Mouse (Mus musculus): ENCODE results near the gene Ptpn11. TPM values are rescaled to one million over a fixed set of nuclear protein-coding genes. Genes with fewer than 3 reads are reported as not detected.

Gene Ptpn11
- total RNA-seq, 2 experiments from 2014 or later = 93.7 to 99.3 TPM

DNA sequence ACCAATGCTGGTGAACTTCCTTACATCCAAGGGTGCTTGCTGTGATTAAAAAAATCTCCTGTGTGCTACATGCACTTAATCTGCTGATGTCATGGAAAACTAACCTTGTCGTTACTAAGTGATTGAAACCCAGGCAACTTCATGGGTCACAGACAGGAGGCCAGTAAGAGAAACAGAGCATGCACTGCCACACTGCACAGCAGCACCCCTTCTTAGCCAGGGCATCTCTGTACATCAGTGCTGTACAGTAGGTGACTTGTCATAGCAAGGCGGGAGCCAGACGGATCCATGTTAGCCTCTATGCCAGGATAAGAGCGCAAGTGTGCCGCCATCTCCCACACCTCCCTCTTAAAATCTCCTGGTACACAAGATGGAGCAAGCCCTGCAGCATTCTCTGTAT, 45.6 kb downstream of the Ptpn11 start:
- DNase-seq (ENCODE audit: low spot score in 2 of 2) = no peak
- intact Hi-C loops (cut with DNase I) = loop anchor here (10.0 kb wide), 1 partner anchor 191 kb away; no protein-coding TSS in a partner anchor

DNA sequence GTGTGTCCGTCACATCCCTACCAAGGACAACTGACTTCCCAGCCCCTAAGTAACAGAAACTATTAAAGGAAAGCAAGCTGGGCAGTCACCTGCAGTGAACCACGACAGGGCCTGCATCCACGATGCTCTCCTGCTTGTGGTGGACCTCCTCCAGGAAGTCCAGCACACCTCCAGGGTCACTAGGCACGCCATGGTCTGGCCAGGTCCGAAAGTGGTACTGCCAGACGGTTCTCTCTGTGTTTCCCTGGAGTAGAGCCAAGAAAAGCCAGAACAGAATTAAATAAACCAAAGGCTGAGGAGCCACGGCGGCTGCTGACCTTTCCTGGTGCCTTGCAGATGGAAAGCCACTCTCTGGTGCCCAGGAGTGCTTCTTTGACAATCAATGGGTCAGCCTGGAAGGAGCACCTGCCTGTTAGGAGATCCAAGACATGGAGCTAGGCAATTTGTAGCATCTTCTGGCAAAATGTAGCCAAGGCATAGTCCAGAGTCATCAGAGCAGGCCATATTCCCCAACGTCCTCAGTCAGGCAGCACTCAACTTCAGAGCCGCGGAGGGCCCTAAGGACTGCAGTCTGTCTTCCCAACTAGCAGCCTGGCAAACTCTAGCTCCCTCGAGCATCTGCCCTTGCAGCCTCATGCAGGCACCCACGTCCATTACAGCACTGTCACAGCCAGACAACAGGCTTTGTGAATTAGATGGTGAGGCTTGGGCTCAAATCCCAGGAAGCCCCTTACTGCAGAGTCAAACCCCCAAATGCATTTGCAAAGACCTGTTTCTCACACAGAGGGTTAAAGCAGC, 46.6 kb downstream of the Ptpn11 start:
- no peak for DNase-seq (ENCODE audit: low spot score in 2 of 2)
- intact Hi-C loops (cut with DNase I) = loop anchor here (10.0 kb wide), 1 partner anchor 190 kb away; no protein-coding TSS in a partner anchor

- intact Hi-C loops (cut with DNase I) = loop anchor here (10.0 kb wide), 1 partner anchor 188 kb away; no protein-coding TSS in a partner anchor
- no peak for DNase-seq (ENCODE audit: low spot score in 2 of 2)
These were observed 48.6 kb downstream of the Ptpn11 start for GRCm38 (mm10) chr5:121142431-121143119.

- DNase-seq (ENCODE audit: low spot score in 2 of 2) = no peak
- intact Hi-C loops (cut with DNase I) = loop anchor here (10.0 kb wide), 1 partner anchor 185 kb away; no protein-coding TSS in a partner anchor
These were observed 50.9 kb downstream of the Ptpn11 start for GRCm38 (mm10) chr5:121140276-121140675.

- DNase-seq (ENCODE audit: low spot score in 2 of 2) = no peak
- intact Hi-C loops (cut with DNase I) = no loop called here
These were observed 54.1 kb downstream of the Ptpn11 start for GRCm38 (mm10) chr5:121137125-121137524.

GRCm38 (mm10) chr5:121131801-121132200, 59.4 kb downstream of the Ptpn11 start:
- intact Hi-C loops (cut with DNase I) = no loop called here
- no peak for DNase-seq (ENCODE audit: low spot score in 2 of 2)

DNA sequence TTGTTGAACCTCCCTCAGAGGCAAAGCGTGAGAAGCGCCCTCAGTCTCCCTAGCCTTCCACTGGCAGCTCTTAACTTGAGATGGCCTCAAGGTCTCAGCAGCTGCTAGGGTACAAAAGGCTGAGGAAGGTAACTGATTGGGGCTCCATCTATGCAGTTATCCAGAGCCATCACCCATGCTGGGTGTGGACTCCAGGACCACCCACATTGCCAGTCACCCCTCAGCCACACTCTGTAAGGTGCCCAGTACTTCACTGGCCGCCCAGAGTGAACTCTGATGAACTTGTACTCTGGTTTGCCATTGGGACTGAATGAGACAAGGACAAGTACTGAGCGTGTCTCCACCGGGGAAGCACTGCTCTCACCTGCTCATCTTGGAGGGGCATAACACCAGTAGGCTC, 61.9 kb downstream of the Ptpn11 start:
- DNase-seq (ENCODE audit: low spot score in 2 of 2) = no peak
- intact Hi-C loops (cut with DNase I) = no loop called here

DNA sequence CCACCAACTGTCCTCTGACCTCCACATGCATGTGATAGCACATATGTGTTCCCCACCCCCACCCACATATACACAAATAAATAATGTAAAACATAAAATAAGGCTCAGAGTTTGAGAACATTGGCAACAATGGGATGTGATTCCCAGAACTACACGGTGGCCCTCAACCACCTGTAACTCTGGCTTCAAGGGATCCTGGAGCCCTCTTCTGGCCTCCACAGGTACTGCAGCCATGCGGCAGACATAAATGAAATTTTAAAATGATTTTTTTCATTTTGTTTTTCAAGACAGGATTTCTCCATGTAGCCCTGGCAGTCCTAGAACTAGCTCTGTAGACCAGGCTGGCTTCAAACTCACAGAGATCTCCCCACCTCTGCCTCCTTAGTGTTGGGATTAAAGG, 65.1 kb downstream of the Ptpn11 start:
- intact Hi-C loops (cut with DNase I) = no loop called here
- DNase-seq (ENCODE audit: low spot score in 2 of 2) = no peak

GRCm38 (mm10) chr5:121125563-121125962, 65.6 kb downstream of the Ptpn11 start:
- no peak for DNase-seq (ENCODE audit: low spot score in 2 of 2)
- intact Hi-C loops (cut with DNase I) = no loop called here

DNA sequence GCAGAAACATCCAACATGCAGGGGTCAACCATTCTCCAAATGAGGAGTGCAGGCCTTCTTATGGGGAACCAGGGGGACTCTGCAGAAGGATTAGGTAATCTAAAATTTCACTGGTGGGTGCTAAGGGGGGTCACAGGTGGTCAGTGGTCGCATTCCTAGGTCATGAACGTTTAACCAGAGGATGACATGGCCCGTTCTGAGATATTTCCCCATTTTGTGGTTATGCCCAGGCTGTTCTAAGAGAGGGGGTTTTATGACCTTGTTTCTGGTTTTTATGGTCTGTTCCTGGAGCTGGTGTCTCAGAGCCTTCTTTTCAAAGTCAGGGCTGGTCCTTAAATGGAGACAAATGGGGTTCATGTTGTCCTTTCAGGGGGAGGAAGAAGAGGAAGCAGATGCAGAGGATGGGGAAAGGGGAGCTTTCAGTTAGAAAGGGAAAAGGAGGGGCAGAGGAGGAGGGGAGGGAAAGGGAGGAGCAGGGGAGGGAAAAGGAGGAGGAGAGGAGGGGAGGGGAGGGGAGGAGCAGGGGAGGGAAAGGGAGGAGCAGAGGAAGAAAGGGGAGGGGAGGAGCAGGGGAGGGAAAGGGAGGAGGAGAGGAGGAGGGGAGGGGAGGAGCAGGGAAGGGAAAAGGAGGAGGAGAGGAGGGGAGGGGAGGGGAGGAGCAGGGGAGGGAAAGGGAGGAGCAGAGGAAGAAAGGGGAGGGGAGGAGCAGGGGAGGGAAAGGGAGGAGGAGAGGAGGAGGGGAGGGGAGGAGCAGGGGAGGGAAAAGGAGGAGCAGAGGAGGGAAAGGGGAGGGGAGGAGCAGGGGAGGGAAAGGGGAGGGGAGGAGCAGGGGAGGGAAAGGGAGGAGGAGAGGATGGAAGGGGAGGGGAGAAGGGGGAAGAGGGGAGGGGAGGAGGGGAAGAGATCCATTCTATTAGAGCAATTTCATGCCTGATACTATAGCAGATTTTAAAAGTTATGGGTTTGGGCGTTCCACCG, 66.7 kb downstream of the Ptpn11 start:
- intact Hi-C loops (cut with DNase I) = no loop called here
- DNase-seq (ENCODE audit: low spot score in 2 of 2) = no peak

DNA sequence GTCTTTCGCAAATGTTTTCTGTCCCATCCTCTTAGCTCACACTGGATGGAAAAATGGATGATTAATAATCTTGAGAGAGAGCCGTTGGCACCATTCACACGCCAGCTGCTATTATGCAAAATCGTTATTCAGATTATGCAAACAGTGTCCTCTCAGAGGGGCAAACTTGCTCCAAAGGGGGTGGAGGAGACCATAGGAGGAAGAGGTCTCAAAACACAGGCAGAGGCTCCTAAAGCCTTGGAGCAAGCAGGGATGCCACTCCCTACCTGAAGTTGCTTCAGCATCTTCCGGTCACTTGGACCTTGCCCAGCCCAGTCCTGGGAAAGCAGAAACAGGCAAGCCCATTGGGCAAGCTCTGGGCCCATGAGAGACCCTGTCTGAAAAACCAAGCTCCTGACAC, 67.8 kb downstream of the Ptpn11 start:
- intact Hi-C loops (cut with DNase I) = no loop called here
- DNase-seq (ENCODE audit: low spot score in 2 of 2) = no peak

DNA sequence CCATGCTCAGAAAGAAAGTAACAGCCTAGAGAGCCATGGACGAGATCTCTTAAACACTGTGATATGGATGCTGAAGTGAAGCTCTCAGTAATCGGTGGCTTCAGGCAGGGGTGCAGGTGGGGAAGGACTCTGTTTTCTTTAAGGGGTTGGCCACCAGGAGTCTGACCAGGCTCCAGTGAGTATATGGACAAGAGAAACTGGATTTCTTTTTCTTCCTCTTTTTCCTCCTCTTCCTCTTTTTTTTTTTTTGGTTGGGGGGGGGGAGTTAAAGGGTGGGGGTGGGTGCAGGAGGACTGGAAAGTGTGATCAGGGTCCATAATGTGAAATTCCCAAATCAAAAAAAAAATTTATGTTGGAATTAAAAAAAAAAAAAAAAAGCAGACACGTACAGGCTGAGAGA, 68.6 kb downstream of the Ptpn11 start:
- DNase-seq (ENCODE audit: low spot score in 2 of 2) = no peak
- intact Hi-C loops (cut with DNase I) = no loop called here

GRCm38 (mm10) chr5:121122036-121122435, 69.2 kb downstream of the Ptpn11 start:
- no peak for DNase-seq (ENCODE audit: low spot score in 2 of 2)
- intact Hi-C loops (cut with DNase I) = no loop called here

GRCm38 (mm10) chr5:121119331-121120034, 71.7 kb downstream of the Ptpn11 start:
- DNase-seq (ENCODE audit: low spot score in 2 of 2) = peak; percentile 56 to 63
- intact Hi-C loops (cut with DNase I) = loop anchor here (5.0 kb wide), 1 partner anchor 112 kb away; no protein-coding TSS in a partner anchor

- intact Hi-C loops (cut with DNase I) = loop anchor here (5.0 kb wide), 1 partner anchor 111 kb away; no protein-coding TSS in a partner anchor
- DNase-seq (ENCODE audit: low spot score in 2 of 2) = no peak
These were observed 72.9 kb downstream of the Ptpn11 start for GRCm38 (mm10) chr5:121118345-121118744.

DNA sequence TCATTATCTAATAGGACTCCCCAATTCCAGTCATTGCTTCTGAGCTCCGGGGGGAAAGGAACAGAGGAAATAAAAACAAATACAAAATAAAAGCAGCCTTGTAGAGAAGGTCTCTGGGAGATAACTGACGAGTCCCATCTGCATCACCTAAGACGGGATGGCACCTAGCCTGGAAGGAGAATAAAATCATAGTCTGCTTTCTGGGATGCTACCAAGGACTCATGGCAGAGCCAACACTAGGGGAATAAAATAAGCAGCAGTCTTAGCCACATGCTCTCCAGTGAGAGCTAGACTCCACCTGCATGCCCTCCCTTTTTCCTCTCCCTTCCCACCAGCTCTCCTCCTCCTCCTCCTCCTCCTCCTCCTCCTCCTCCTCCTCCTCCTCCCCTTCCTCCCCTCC, 74.3 kb downstream of the Ptpn11 start:
- intact Hi-C loops (cut with DNase I) = loop anchor here (5.0 kb wide), 1 partner anchor 110 kb away; no protein-coding TSS in a partner anchor
- DNase-seq (ENCODE audit: low spot score in 2 of 2) = no peak

DNA sequence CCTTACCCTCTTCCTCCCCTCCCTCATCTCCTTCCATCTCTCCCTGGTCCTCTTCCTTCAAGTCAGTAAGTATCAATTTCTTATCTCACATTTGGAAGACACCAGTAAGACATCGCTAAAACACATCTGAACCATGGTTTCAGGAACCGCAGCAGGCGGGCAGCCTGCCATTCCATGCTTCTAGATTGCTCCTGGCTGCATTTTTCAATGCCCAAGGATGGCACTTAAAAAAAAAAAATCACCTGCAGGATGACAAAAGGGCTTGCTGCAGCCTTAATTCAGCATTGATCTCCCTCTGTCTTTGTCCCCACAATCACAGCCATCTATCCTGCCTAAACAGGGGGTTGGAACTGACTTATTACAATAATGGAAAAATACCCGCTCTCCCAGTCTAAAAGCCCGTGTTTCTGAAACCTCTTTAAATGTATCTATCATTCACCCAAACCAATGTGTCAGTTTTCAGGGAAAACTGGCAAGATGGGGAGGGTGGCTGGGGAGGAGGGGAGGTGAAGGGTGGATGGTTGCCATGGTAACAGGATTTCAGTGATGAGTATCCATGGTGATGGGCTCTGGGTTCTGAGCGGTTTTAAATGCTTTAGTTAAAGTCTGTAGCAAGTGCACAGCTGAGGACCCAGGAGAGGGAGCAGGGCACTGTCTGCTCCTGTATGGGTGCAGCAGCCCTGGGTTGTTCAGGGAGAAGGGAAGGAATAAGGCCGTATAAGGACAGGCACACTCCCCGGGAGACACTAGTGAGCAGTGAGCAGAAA, 75.6 kb downstream of the Ptpn11 start:
- peak in 1 of 2 experiments; percentile 37 for DNase-seq (ENCODE audit: low spot score in 2 of 2)

DNA sequence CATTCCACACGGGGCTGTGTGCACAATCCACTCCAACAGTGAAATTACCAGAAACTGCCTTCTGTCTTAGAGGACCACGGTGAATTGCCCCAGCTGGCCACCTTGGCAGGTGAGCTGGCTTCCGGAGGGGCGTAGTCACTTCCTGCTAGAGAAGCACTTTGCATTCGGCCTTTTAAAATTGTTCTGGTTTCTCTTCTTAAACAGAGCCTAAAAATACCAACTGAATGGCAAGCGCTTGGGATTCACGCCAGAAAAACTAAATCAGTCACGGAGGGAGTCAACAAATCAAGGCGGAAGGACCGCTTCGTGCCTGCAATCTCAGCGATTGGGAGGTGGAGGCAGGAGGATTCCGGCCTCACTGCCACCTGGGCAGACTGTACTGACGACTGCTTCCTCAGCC, 77.0 kb downstream of the Ptpn11 start:
- intact Hi-C loops (cut with DNase I) = no loop called here
- DNase-seq (ENCODE audit: low spot score in 2 of 2) = peak; percentile 56 to 67

More for the DNA sequence above, 75.6 kb downstream of the Ptpn11 start:
- intact Hi-C loops (cut with DNase I) = loop anchor here (5.0 kb wide), 1 partner anchor 108 kb away; no protein-coding TSS in a partner anchor

Data from left cerebral cortex, postnatal 36 days (tissue).